Mouse (Mus musculus) thymus, postnatal 10 days (tissue): Measurements from ENCODE around the gene Ctbp1.

Experiments used
- DNase-seq, 2 experiments: peaks; one replicate each; pipeline ENCODE4 v3.0.0; 2021; ENCODE audit warnings: low spot score in 2 of 2

Gene Ctbp1

GRCm38 (mm10) chr5:33274953-33275454, at the start of gene Ctbp1:
TSS of gene Ctbp1 (minus strand) at chr5:33274994.
- DNase-seq = peak; percentile 83 to 90

GRCm38 (mm10) chr5:33324491-33324890, 49.7 kb upstream of the Ctbp1 start:
- no peak for DNase-seq

- DNase-seq = no peak
Measured at GRCm38 (mm10) chr5:33312192-33312591, 37.4 kb upstream of the Ctbp1 start.

- DNase-seq = no peak
Measured at GRCm38 (mm10) chr5:33310704-33311462, 36.1 kb upstream of the Ctbp1 start.

- DNase-seq = no peak
Measured at GRCm38 (mm10) chr5:33301801-33302200, 27.0 kb upstream of the Ctbp1 start.

- no peak for DNase-seq
Measured at GRCm38 (mm10) chr5:33297164-33297563, 22.4 kb upstream of the Ctbp1 start.

GRCm38 (mm10) chr5:33293796-33294430, 19.1 kb upstream of the Ctbp1 start:
- no peak for DNase-seq

- no peak for DNase-seq
Measured at GRCm38 (mm10) chr5:33283951-33284350, 9.2 kb upstream of the Ctbp1 start.

GRCm38 (mm10) chr5:33281428-33281827, 6.6 kb upstream of the Ctbp1 start:
- DNase-seq = no peak

- peak in 1 of 2 experiments; percentile 41 for DNase-seq
Measured at GRCm38 (mm10) chr5:33278950-33279349, 4.2 kb upstream of the Ctbp1 start.

GRCm38 (mm10) chr5:33277286-33277685, 2.5 kb upstream of the Ctbp1 start:
- no peak for DNase-seq

GRCm38 (mm10) chr5:33275754-33276153, 960 bp upstream of the Ctbp1 start:
- no peak for DNase-seq

- peak; percentile 89 to 95 for DNase-seq
Measured at GRCm38 (mm10) chr5:33274085-33274952, 475 bp downstream of the Ctbp1 start.

- DNase-seq = no peak
Measured at GRCm38 (mm10) chr5:33273777-33274084, 1.1 kb downstream of the Ctbp1 start.

- no peak for DNase-seq
Measured at GRCm38 (mm10) chr5:33272845-33273776, 1.7 kb downstream of the Ctbp1 start.

GRCm38 (mm10) chr5:33272146-33272545, 2.6 kb downstream of the Ctbp1 start:
- DNase-seq = no peak

GRCm38 (mm10) chr5:33270568-33270967, 4.2 kb downstream of the Ctbp1 start:
- DNase-seq = peak; percentile 75 to 90

- no peak for DNase-seq
Measured at GRCm38 (mm10) chr5:33254416-33254815, 20.4 kb downstream of the Ctbp1 start.

GRCm38 (mm10) chr5:33248186-33248585, 26.6 kb downstream of the Ctbp1 start:
- DNase-seq = no peak

- no peak for DNase-seq
Measured at GRCm38 (mm10) chr5:33247387-33247786, 27.4 kb downstream of the Ctbp1 start.

GRCm38 (mm10) chr5:33245701-33246100, 29.1 kb downstream of the Ctbp1 start:
- no peak for DNase-seq
